Mouse (Mus musculus) lung, postnatal 0 days (tissue): ENCODE measurements at regions not wholly inside any gene's neighbourhood (a gene's known extent, or its start where the extent isn't known, plus 50 kb on each side); places are given as distances from the start of the nearest gene placed in this dataset.

Source experiments
- CTCF ChIP-seq: IDR thresholded peaks from 2 replicates; pipeline ENCODE4 v1.5.1; 2016; ENCODE audit warnings: antibody characterized with exemption, mild to moderate bottlenecking
- EP300 ChIP-seq: IDR thresholded peaks from 2 replicates; pipeline ENCODE4 v1.6.1; 2016; ENCODE audit warnings: antibody characterized with exemption, mild to moderate bottlenecking, control low read depth

GRCm38 (mm10) chr11:71480094-71480493 is 249.6 kb upstream of the Nlrp1b start:
- TF ChIP-seq EP300: no peak
- peak; percentile 39 for TF ChIP-seq CTCF
